Mouse (Mus musculus) adrenal gland, postnatal 14 days (tissue): ENCODE results near the gene Slc39a2. TPM values are rescaled to one million over a fixed set of nuclear protein-coding genes. Genes with fewer than 3 reads are reported as not detected.

ENCODE experiments used
- DNase-seq: peaks from one replicate; pipeline ENCODE4 v3.0.0; 2021; ENCODE audit warnings: mixed read lengths
- total RNA-seq: library from RNA; stranded (reverse); gene quantifications from 2 replicates; pipeline ENCODE4 v1.2.3, GENCODE M21; 2021

Gene Slc39a2
- total RNA-seq, 1 experiment from 2014 or later: 0.63 TPM

DNA sequence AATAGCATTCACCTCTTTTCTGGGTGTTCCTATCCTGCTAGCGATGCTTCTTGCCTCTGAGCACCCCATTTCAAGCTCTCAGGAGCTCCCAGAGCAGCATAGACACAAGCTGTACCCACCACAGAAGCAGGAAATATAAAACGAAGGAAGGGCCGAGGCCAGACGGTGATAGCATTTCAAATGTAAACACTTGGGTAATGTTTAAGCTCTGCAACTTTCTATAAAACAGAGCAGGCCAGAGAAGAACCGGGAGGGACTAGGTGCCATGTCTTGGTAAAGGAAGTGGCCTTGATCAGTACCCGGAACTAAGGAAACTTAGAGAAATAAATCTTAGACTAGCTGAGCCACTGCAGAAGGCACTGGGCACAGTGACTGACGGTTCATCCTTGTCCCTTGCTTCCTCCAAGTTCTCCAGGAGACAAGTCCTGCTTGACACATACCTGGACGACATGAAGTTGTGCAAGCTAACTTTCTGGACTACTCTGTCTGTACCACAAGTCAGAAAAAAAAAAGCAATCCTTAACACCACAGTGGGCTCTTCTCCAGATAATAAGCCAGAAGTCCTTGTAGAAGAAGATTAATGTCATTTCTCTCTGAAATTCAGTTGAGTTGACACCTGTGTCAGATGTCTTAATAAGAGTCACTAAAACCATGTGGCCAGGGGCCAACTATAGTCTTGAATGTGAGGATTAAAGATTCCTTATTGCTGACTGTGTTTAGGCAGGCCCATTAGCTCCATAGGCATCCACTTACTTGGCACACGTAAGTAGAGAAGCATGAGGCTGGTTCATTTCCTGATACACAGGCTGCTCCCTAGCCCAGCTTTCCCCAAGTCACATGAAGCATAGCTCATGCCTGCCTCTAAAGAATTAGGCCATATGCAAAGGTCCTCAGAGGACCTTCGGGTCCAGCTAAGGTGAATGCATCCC lies 39.7 kb downstream of the Slc39a2 start:
- DNase-seq: no peak

GRCm38 (mm10) chr14:51939005-51939404 lies 46.3 kb downstream of the Slc39a2 start:
- DNase-seq: no peak

DNA sequence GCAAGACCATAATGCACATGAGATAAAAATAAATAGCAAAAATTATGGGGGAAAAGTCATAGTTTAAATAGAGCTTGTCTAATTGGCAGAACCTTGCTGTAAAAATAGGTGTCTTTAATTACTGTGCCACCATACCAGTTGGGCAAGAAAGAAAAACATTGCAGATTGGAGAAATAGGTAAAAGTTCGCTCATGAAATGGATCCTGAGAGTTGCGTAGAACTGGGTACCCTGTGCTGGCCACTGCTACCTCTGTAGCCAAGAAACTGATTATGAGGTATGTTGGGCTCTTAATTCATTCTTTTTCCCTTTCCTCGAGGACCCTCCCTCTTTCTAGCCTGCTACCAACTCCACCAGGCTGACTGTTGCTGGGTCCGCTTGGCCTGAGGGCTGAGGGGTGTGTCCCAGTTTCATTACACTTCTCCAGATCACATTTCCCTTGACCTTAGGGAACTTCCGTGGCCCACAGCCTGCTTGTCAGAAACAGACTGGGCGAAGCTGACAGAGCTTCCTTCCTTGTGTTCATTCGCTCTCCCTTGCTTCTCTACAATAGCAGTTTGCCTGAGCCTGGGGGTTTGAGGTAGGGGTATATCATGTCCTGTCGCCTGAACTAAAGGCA lies 48.4 kb downstream of the Slc39a2 start:
- peak; percentile 69 for DNase-seq

DNA sequence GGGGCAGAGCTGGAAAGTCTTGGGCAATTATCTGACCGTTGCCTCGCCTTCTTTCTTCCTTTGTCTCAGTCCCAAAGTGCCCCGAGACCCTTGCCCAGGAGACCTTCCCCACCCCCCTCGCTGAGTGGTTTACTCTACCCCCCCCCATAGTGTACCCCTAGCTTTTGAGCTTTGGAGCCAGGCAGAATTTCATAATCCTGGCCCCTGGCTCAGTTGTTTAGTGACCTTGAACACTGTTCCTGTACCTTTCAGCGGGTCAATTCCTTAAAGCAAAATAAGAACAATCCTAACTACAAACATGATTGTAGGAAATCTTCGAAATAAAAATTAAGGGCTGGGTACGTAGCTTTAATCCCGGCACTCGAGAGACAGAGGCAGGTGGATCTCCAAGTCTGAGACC lies 48.9 kb downstream of the Slc39a2 start:
- DNase-seq: no peak

- no peak for DNase-seq
Observed at GRCm38 (mm10) chr14:51942236-51942635, 49.5 kb downstream of the Slc39a2 start.

DNA sequence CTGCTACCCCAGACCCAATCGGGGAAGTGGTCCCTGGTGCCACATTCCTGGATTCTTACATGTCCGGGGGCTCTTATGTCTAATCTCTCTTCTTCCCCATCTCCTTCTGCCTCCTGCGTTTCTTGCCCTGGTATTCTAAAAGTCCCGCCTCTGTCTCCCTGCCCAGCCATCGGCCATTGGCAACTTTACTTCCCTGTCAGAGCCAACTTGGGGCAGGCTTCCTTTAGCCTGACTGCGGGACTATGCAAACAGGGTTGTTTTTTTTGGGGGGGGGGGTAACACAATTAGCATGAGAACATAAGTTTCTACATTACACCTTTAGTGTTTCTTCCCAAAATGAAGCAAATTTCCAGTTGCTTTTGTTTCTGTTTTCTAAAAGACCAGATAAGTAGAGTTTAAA lies 50.6 kb downstream of the Slc39a2 start:
- no peak for DNase-seq

Other genes starting within 250 kb of the Slc39a2 start
- gene Gm17079, start 197.4 kb upstream of the Slc39a2 start, total RNA-seq: not detected in 2 replicates
- gene Gm5800, start 175.7 kb upstream of the Slc39a2 start, total RNA-seq: not detected in 2 replicates
- not detected in 2 replicates for gene Ang4, start 119.3 kb upstream of the Slc39a2 start, total RNA-seq
- gene AY358078, start 92.8 kb upstream of the Slc39a2 start, total RNA-seq: not detected in 2 replicates
- gene Ear6, start 39.2 kb upstream of the Slc39a2 start, total RNA-seq: 0.67 TPM in 1 of 2 replicates, not detected in the other
- 37.1 and 39.0 TPM in 2 replicates for gene Mettl17, start 8.0 kb upstream of the Slc39a2 start, total RNA-seq
- gene Ndrg2, start 21.3 kb downstream of the Slc39a2 start, total RNA-seq: 314 and 338 TPM in 2 replicates
- not detected in 2 replicates for gene Tppp2, start 25.5 kb downstream of the Slc39a2 start, total RNA-seq
- gene Rnase13, start 29.9 kb downstream of the Slc39a2 start, total RNA-seq: not detected in 2 replicates
- gene Arhgef40, start 91.8 kb downstream of the Slc39a2 start, total RNA-seq: 49.5 and 61.3 TPM in 2 replicates
- 3.7 and 4.4 TPM in 2 replicates for gene Tmem253, start 122.8 kb downstream of the Slc39a2 start, total RNA-seq
- gene Zfp219, start 127.8 kb downstream of the Slc39a2 start, total RNA-seq: 56.5 and 63.7 TPM in 2 replicates
- not detected in 2 replicates for gene Olfr221, start 149.6 kb downstream of the Slc39a2 start, total RNA-seq
- 221 and 230 TPM in 2 replicates for gene Hnrnpc, start 211.1 kb downstream of the Slc39a2 start, total RNA-seq
- gene Rpgrip1, start 217.8 kb downstream of the Slc39a2 start, total RNA-seq: 0.44 and 1.4 TPM in 2 replicates